Mouse (Mus musculus) right cerebral cortex, adult 2 months (tissue): Measurements from ENCODE around the gene Gm45261.

ENCODE experiments used
- DNase-seq, 2 experiments: peaks; one replicate each; pipeline ENCODE4 v3.0.0; 2021 to 2022; ENCODE audit warnings: low spot score in 2 of 2

The Gm45261 gene

DNA sequence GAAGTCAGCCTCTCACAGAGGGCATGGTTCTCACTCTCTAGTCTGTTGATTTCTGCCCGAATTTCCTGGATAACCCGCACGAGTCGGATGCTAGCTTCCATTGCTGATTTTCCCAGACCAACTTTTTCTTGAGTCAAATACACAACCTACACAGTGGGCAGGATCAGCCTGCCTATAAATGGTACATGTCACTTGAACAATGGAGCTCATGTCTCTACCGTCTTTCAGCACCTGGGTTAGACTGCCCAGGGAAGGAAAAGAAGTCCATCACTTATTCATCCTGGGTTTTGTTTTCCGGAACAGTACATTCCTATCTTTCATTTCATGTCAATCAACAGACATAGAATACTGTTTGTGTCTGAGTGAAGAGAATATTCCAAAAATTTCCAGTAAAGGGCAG, at the start of gene Gm45261:
TSS of gene Gm45261 (minus strand) at position 101 of the 400 bp plus-strand sequence.
- DNase-seq, result no peak

DNA sequence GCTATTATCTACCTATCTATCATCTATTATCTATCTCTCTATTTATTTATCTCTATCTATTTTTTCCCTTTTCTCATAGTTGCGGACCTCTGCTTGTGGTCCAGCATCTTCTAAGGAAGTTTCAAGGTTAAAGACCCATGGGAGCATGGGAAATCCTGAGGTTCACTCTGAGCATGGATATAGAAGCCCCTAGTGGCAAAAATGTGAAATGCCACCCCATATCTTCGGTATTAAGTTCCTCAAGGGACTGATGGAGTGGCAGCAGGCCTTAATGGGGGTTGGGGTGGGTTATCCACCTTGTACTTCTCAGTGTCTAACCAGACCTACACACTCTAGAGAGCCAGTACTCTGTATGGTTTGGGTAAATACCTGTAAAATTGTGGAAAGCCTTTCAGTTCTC, 43.5 kb upstream of the Gm45261 start:
- no peak for DNase-seq

DNA sequence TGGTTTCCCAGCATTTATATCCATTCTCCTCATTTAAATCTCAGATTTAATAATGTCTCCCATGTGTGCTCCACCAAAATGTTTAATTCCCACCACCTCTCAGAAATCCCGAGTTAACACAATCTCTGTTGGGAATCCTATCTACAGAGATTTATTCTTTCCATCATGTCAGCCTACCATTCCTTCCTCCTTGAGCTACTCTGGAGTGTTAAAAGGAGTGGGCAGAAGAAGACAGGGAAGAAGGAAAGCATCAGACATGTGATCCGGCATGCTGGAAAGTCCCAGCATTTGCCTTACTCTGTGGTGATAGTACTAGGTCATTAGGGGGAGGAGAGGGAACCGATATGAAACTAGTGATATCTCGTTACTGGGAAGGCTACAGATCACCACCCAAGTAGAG, 42.8 kb upstream of the Gm45261 start:
- no peak for DNase-seq

DNA sequence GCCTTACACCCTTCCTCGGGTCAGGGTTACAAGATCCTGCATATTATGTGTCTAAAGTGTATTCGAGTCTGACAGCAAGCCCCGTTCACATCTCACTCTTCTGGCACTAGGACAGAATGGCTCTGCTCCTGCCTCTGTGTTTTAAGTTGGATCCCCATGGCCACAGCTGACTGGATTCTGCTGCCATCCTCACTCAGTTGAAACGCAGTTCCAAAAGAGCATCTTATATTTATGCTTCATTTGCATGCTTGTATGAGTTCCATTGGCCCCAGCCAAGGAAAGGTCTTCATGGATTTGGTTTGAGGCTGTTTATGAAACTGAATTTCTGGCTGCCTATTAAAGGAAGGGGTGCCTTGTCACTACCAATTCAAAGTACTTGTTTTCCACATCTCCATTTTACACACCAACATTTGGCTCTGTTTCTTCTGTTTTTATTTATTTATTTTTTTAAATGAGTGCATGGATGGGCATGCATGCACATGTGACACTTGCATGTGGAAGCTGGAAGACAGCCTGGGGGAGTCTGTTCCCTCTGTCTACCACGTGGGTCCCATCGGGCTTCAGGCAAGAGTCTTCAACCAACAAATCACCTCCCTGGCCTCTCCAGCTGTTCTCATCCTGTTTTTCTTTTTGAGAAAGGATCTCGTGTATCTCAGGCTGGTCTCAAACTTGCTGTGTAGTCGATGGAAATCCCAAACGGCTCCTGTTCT, 41.4 kb upstream of the Gm45261 start:
- DNase-seq, result no peak

DNA sequence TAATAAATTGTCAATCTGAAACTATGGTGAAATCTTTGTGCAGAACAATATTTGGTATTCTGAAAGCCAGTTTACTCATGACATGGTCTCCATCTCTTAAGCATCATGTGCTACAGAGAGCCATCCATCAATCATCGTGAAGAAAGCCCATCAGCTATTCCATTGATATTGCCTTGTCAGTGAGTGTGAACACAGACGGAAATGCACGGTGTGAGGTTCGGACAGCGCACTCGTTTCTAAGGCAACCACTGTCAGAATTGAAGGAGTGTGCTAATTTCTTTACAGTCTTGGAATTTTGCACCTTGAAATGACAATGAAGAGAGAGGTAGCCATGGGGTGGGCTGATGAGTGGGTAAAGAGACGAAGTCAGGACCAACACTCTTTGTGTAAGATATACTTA, 38.0 kb upstream of the Gm45261 start:
- no peak for DNase-seq

DNA sequence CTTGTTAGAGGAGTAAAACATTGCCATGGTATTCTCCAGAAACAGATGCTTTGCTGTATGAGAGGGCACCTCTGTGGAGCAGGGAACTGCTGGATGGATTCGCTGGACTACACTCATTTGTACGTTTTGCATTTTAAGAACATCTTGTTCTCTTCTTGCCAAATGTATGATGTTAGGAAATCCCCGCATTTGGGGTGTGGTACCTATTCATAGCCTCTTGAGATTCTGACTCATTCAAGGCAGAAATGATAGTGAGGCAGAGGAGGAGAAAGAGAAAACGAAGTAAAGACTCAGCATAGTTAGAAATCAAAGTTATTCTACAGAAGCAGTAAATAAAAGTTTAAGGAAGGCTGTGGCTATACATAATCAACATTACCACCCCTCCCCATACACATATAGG, 35.1 kb upstream of the Gm45261 start:
- no peak for DNase-seq

DNA sequence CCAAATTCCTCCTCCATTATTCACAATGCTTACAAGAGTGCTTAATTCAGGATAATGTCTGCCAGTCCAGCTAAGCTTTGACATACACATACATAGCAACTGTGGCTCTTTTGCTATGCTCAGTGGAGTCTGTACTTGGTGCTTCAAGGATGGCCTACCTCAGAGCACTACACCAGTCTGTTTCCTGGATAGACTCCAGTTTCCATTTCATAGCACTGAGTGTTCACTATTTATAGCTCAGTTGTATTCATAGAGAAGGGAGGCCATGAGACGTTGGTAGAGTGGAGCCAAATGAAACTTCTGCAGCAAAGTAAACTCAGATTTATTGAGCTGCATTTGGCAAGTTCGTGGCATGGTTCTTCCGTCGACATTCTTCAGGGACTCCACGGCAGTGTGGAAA, 22.2 kb upstream of the Gm45261 start:
- no peak for DNase-seq

DNA sequence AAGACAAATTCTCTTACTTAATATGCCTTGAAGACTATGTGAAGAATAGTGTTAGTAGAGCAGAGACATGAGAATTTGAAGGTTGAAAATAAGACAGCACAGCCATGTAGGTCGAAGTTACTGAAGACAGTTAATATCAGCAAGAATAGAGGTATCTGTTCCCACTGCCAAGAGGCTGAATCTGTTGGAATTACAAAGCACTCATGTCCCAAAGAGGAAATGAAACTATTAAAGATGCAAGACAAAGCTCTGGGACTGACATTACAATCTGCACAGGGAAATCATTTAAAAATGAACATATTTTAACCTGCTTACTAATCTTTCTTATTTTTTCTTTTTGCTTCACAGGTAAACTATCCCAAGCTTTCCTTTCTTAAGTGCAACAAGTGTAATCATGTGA, 13.7 kb upstream of the Gm45261 start:
- DNase-seq, result no peak

DNA sequence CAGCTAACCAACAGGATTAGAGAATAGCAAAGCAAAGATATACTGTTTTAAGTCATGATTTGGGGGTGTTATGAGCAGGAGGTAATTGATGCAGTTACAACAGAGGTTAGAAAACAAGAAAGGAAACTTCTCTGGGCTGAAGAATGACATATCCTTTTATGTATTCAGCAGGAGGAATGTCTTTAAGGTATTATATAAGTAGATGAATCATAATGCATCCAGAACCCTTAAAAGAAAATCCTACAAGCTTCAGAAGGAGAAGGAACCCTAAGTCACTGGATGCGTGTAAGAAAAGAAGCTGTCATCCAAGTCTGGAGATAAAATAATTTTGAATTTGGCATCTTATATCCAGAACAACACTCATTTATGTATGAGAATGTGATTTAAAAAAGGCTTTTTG, 11.1 kb upstream of the Gm45261 start:
- no peak for DNase-seq

DNA sequence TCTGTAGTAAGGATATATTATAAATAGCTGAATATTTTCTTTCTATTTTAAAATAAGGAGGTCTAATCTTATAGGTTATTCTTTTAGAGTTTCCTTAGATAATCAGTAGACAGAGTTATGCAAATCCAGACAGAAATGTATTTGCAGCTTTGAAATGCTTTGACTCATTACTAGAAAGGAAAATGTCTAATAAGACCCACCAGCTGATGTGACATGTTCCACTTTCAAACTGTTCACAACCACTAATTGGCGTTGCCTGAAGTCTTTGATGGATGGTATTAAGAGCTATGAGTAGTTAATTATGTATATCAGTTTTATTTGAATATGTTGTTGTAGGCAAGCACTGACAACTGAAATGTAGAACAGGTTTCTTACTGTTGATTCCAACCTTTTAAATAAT, 1.3 kb downstream of the Gm45261 start:
- DNase-seq, result no peak

DNA sequence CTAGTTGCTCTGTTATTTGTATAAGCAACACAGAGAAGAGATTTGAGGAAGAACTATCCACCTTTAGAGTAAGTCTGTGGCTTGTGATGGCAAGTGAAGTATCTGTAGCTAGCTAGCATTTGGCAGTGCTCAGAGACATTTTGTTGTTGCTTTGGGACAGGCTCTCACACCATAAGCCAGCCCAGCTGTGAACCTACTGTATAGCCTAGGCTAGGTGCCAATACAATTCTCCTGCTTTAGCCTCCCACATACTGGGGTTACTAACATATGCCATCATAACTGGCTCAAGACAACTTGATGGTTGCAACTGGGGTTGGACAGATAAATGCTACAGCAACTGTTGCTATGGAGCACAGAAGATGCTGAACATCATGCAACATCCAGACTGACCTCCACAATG, 1.8 kb downstream of the Gm45261 start:
- DNase-seq, result no peak

DNA sequence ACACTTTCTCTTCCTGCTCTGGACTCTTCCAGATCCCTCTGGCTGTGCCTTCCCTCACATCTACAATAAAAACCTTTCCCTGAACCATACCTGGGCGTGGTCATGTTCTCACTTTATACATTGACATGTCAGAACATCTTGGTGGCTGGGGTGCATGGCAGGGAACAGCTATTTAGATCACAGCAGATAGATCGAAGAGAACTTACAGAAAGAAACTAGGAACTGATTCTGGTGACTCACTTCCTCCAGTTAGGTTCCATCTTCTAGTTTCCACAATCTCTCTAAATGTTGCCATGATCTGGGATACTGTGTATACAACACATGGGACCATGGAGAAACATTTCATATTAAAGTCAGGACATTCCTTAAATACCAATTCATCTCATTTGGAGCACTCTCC, 7.3 kb downstream of the Gm45261 start:
- no peak for DNase-seq

DNA sequence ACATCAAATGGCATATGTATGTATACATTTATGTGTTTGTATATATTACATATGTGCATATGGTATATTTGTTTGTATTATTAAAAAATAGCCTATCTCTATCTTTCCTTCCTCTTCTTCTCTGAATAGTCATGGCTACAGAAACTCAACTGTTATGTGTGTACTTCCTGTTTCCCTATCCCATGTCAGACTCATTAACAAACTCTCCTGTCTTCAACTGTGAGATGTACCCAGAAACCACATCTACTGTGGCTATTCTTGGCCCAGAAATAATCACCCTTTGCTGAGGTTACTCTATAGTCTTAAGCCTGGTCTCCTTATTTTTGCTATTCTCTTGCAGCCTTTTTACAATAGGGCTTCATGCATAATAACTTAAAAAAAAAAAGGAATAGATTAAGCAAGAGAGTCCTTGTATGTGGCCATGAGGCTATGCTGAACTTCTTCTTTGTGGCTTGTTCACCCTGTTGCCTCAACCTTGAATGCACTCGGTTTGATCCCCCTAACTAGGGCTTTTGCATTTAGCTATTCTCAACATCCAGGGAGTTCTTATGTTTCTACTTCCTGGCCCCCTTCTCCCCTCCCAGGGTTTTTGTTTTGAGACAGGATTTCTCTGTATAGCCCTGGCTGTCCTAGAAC, 9.2 kb downstream of the Gm45261 start:
- DNase-seq, result no peak

DNA sequence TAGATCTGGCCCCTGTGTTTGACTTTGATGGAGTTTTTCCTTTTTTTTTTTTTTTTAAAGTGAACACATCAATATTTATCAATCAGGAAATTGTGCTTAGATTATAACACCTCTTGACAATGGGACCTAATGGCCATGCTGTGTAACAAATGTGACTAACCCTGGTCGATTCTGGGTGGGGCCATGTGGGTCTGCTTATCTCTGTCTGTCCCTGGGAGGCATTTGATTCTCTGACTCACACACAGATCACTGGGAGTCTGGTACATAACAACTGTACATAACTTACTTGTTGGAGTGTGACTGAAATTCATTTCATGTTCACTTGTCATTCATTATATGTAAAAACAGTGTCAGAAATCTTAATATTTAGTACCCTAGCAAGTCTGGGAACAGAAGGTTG, 13.7 kb downstream of the Gm45261 start:
- no peak for DNase-seq

DNA sequence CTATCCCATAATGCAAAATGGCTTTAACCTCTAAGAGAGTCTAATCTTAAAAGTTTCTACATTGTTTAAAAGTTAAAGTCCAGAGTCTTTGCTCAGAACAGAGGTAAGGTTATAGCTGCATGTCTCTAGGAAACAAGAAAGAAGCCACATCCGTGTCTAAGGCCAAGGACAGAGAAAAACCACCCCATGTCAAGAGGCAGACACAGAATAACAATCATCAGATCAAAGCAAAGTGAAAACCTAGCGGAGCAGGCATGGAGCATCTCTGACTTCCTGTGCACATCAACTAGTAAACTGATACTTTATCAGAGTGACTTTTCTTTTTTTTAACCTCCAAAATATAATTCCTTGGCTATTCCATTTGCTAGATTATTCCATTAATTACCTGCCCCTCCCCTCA, 20.3 kb downstream of the Gm45261 start:
- no peak for DNase-seq

DNA sequence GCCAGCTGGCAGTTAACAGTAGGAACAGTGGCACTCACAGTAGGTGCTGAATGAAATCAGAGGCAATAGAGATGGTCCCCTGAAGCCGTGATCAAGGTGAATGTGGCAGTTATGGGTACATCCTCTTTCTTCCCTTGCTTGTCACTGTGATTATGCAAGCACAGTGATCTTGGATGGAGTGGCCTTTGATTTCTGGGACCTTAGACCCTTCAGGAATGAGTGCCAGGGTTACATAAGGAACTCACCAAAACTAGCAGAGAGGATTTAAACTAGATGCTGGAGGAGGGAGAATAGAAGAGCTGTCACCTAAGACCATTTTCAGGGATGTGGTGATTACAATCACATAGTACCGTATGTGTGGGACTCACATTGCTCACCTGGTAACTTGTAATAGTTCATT, 22.7 kb downstream of the Gm45261 start:
- no peak for DNase-seq

DNA sequence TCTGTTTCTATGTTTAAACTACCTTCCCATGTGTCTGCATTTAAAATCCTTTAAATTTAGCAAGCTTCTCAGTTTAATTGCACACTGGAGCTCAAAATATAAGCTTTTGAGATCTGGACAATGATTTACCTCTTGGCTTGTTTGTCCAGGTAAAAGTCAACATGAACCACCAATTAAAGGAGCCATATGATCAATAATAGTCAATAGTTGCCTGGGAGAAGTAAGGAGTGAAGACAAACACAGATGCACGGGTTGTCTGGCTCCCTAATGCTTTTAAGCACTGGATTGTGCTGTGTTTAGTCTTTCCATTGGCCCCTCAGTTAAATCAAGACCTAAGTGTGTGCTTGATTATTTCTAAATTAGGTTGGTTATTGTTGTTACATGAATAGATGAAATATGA, 33.3 kb downstream of the Gm45261 start:
- DNase-seq, result no peak

DNA sequence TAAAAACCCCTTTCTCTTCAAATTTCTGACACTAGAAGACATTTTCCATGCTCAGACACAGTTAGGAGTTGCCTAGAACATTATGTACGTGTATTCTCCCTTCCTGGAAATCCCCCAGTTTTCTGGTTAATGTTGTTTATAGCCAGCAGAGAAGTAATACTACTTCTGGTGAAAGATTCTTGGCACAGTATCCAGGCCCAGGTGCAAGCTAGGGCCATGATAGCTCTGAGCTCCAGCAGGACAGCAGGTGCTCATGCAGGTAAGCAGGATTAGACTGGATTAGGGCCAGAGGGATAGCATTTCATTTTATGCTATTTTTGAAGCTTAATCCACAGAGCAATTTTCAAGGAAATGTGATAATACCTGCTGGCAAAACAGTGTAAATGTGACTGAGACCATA, 33.8 kb downstream of the Gm45261 start:
- DNase-seq, result no peak

DNA sequence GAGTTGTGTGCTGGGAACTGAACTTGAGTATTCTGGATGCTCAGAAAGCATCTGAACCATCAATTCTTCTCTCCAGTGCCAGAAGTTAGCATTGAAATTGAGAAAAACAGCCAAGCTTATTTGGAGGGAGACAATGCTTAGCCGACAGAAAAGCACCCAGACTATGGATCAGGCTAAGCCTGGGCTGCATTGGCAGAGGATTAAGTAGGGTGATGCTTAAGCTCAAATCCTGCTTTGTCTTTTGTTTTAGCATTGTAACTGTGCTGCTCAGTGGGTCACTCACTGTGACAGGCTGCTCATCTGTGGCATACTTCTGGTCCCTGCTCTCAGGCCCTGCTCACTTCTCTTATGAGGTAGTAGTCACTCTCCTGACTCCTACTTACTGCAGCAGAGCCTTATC, 36.6 kb downstream of the Gm45261 start:
- no peak for DNase-seq

DNA sequence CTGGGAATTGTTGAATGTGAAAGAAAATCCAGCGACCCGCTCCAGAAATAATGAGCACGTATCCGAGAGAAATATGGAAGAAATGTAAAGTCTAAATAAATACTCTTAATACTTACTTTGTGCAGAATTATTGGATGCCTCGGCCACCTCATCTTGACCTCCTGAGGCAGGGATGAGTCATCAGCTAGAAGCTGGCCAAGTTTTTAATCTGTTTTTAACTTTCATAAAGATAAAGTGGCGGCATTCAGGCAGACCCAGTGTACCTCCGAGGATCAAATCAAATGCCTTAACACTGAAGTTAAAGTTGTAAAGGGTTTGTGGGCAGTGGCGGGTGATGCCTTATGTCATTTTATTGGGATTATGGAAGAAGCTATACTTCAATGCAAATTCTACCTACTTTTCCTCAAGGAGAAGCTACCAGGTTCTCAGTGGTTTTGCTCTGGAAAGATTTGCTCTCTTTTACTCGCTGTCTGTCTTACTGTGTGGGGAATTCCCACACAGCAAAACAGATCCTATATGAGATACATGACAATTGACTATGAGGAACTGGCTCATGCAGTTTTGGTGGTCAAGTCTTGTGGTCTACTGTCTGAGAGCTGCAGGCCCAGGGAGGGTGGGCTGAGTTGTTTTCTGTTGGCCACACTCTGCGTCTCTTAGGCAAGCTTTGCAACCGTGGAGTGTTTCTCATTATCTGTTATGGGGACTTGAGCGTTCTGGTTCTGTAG, 42.8 kb downstream of the Gm45261 start:
- no peak for DNase-seq

DNA sequence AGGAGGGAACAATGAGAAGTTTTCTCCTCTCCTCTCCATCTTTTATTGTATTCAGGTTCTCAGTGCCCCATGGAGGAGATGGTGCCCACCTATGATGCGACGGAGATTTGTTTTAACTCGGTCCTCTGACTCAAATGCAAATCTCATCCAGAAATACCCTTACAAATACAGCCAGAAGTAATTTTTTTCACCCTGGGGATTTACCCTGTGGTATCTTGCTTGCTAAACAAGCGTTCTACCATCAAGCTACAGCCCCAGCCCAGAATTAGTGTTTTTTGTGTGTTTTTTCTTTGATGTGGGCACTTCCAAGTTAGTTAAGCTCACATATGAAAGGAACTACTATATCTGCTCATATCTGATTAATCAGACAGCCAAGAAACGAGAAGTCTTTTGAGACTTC, 44.9 kb downstream of the Gm45261 start:
- DNase-seq, result no peak

DNA sequence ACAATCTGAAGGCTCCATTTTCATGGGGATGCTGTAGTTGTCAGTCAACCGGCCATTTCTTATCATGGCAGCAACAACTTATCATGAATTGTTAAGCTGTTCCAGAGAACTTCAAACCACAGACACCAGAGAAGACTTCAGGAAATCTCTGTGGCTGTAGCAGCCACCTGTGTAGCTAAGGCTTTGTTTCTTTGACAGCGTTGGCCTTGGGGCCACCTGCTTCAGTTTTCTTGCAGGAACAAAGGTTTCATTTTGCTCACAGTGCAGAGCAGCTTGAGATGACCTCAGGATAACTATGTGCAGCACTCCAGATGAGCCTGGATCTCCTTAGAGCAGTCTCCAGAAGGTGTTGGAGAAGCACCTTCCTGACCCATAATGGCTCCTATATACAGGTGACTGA, 48.7 kb downstream of the Gm45261 start:
- no peak for DNase-seq
